Comparison of ENCODE assay signal across 8 mouse cellular contexts in genomic region chr6:30390714-30391697, GRCm38 (mm10). TPM values are rescaled to one million over a fixed set of nuclear protein-coding genes. Genes with fewer than 3 reads are reported as not detected.
DNase-seq lines count a peak whose midpoint lies in the region; ATAC-seq and TF ChIP-seq lines count a peak whose summit lies in the region.

Gene Zc3hc1 (minus strand): TSS chr6:30391028.

- peak; percentile 70; the same call in 1 of the 2 replicates for TF ChIP-seq POLR2A in limb, embryonic 14.5 days (IDR thresholded peaks at IDR 0.05; ENCODE audit: borderline replicate concordance, extremely low read depth, insufficient read depth, insufficient read length)

- WGBS in embryonic facial prominence, embryonic 14.5 days: 17% methylated on average over 33 of the region's 33 CpGs
- 18% methylated on average over 33 of the region's 33 CpGs for WGBS in limb, embryonic 14.5 days
- 18% methylated on average over 33 of the region's 33 CpGs for WGBS in midbrain, postnatal 0 days

- no peak for TF ChIP-seq CTCF in midbrain, postnatal 0 days (IDR thresholded peaks at IDR 0.05)

- H3K4me3 ChIP-seq in embryonic facial prominence, embryonic 14.5 days (ENCODE audit: low read depth, low read length): peak within 1 kb of the TSS; percentile 66
- peak within 1 kb of the TSS; percentile 78 for H3K4me3 ChIP-seq in limb, embryonic 14.5 days (replicated peaks; ENCODE audit: low read length)
- H3K4me3 ChIP-seq in midbrain, postnatal 0 days (ENCODE audit: low read depth, low read length): peak within 1 kb of the TSS; percentile 74

- H3K27me3 ChIP-seq in embryonic facial prominence, embryonic 14.5 days (replicated peaks; ENCODE audit: control insufficient read depth, insufficient read depth, low read length): no peaks in the 10 kb centered on the region
- H3K27me3 ChIP-seq in limb, embryonic 14.5 days (ENCODE audit: control insufficient read depth, insufficient read depth, low read length): no peaks in the 10 kb centered on the region
- no peaks in the 10 kb centered on the region for H3K27me3 ChIP-seq in midbrain, postnatal 0 days (ENCODE audit: insufficient read depth, low read length)

- H3K4me2 ChIP-seq in embryonic facial prominence, embryonic 14.5 days (ENCODE audit: low read depth, low read length): peak within 1 kb of the TSS; percentile 49
- peak within 1 kb of the TSS; percentile 48 for H3K4me2 ChIP-seq in limb, embryonic 14.5 days (replicated peaks; ENCODE audit: low read depth, low read length, severe bottlenecking)
- H3K4me2 ChIP-seq in midbrain, postnatal 0 days (ENCODE audit: low read depth, low read length, poor library complexity, severe bottlenecking): peak within 1 kb of the TSS; percentile 53

- no peak within 1 kb of the TSS; the same call in 1 of the 2 replicates for H3K27ac ChIP-seq in embryonic facial prominence, embryonic 14.5 days (replicated peaks; ENCODE audit: low read depth, low read length)
- H3K27ac ChIP-seq in limb, embryonic 14.5 days (replicated peaks; ENCODE audit: low read depth, low read length): peak within 1 kb of the TSS; percentile 75; the same call in 1 of the 2 replicates
- peak within 1 kb of the TSS; percentile 62 for H3K27ac ChIP-seq in midbrain, postnatal 0 days (ENCODE audit: low read depth, low read length)

- no peaks in the 10 kb centered on the region for H3K4me1 ChIP-seq in embryonic facial prominence, embryonic 14.5 days (ENCODE audit: control insufficient read depth, insufficient read depth, low read length)
- H3K4me1 ChIP-seq in limb, embryonic 14.5 days (ENCODE audit: control insufficient read depth, insufficient read depth, low read length): 0 out of 2 replicates have a peak, but pooled peaks cover 4% of the 10 kb centered on the region
- H3K4me1 ChIP-seq in midbrain, postnatal 0 days (ENCODE audit: insufficient read depth, low read length): no peaks in the 10 kb centered on the region

- peaks cover 13% of the 10 kb centered on the region for H3K36me3 ChIP-seq in embryonic facial prominence, embryonic 14.5 days (ENCODE audit: control insufficient read depth, insufficient read depth, low read length)
- peaks cover 15% of the 10 kb centered on the region for H3K36me3 ChIP-seq in limb, embryonic 14.5 days (ENCODE audit: control insufficient read depth, insufficient read depth, low read length)
- peaks cover 3% of the 10 kb centered on the region; the same call in 1 of the 2 replicates for H3K36me3 ChIP-seq in midbrain, postnatal 0 days (ENCODE audit: insufficient read depth, low read length)

- H3K9me3 ChIP-seq in embryonic facial prominence, embryonic 14.5 days (ENCODE audit: control insufficient read depth, low read length): no peaks in the 10 kb centered on the region
- H3K9me3 ChIP-seq in limb, embryonic 14.5 days (ENCODE audit: control insufficient read depth, low read length): no peaks in the 10 kb centered on the region
- no peaks in the 10 kb centered on the region for H3K9me3 ChIP-seq in midbrain, postnatal 0 days (ENCODE audit: low read length)

- peak; percentile 82; the same call in 1 of the 2 replicates for ATAC-seq in embryonic facial prominence, embryonic 14.5 days (ENCODE audit: low read depth)
- ATAC-seq in limb, embryonic 14.5 days (ENCODE audit: low FRiP score, low read depth): peak; percentile 91
- ATAC-seq in midbrain, postnatal 0 days (ENCODE audit: low FRiP score): peak; percentile 74; the same call in 1 of the 2 replicates

- DNase-seq in 416B (ENCODE audit: low read depth): peak; percentile 95
- DNase-seq in adrenal gland, postnatal 4 days (ENCODE audit: low spot score in 2 of 2): peak; percentile 42 to 60
- peak; percentile 94 for DNase-seq in embryonic facial prominence, embryonic 14.5 days (ENCODE audit: low spot score)
- DNase-seq in heart, adult 8-10 months (ENCODE audit: low spot score): peak; percentile 80
- DNase-seq in kidney, adult 9 months: peak; percentile 85
- peak; percentile 89 for DNase-seq in limb, embryonic 14.5 days (ENCODE audit: low spot score)
- DNase-seq in midbrain, postnatal 0 days (ENCODE audit: low spot score): peak; percentile 89
- DNase-seq in spleen, postnatal 14 days (ENCODE audit: low spot score in 2 of 2): peak; percentile 70 to 79

- peak within 1 kb of the TSS; percentile 80 for H3K9ac ChIP-seq in embryonic facial prominence, embryonic 14.5 days (ENCODE audit: low read depth, low read length)
- H3K9ac ChIP-seq in limb, embryonic 14.5 days (ENCODE audit: low read depth, low read length, severe bottlenecking): peak within 1 kb of the TSS; percentile 78
- peak within 1 kb of the TSS; percentile 70 for H3K9ac ChIP-seq in midbrain, postnatal 0 days (replicated peaks; ENCODE audit: low read length, poor library complexity, severe bottlenecking)

RNA-seq across cellular contexts. Expression of gene Zc3hc1, which starts in this region (rescaled TPM):
- total RNA-seq in adrenal gland, postnatal 4 days (2021): 10 to 100 TPM; 31.9 to 32.8 TPM
- polyA plus RNA-seq in embryonic facial prominence, embryonic 14.5 days (2014; fragmentation: Nextera tagmentation; extraction: Ambion mirVana): 52.8 and 60.5 TPM in 2 replicates
- total RNA-seq in heart, adult 8-10 months (2022): 10 to 100 TPM; 14.5 to 18.4 (median 16.6) TPM
- polyA plus RNA-seq in limb, embryonic 14.5 days (2012; rRNA removed): 41.5 and 41.8 TPM in 2 replicates
- 63.4 and 64.6 TPM in 2 replicates for polyA plus RNA-seq in limb, embryonic 14.5 days (2014; fragmentation: Nextera tagmentation; extraction: Ambion mirVana)
- total RNA-seq in midbrain, postnatal 0 days (2014; rRNA removed): 43.2 and 53.9 TPM in 2 replicates
- polyA plus RNA-seq in midbrain, postnatal 0 days (2015; fragmentation: Nextera tagmentation; extraction: Ambion mirVana): 61.9 and 63.3 TPM in 2 replicates
